Mouse (Mus musculus): ENCODE results near the gene Lrrk1.
A peak's percentile ranks its signal among the peaks of the same experiment; 100 is the strongest.

- no peak for TF ChIP-seq CTCF (IDR thresholded peaks at IDR 0.05; ENCODE audit: low read depth)
- peak; percentile 39; the same call in 1 of the 2 replicates for TF ChIP-seq EP300 (IDR thresholded peaks at IDR 0.05; ENCODE audit: low read depth)
These were observed 48.5 kb downstream of the Lrrk1 start for GRCm38 (mm10) chr7:66339625-66340024.

Data from liver, postnatal 0 days (tissue).